Mouse (Mus musculus) right cerebral cortex, adult 18-20 months (tissue): Measurements from ENCODE around the gene Gm20388.

ENCODE experiments used
- DNase-seq: peaks from one replicate; pipeline ENCODE4 v3.0.0; 2022; ENCODE audit warnings: mixed read lengths

Gene Gm20388

DNA sequence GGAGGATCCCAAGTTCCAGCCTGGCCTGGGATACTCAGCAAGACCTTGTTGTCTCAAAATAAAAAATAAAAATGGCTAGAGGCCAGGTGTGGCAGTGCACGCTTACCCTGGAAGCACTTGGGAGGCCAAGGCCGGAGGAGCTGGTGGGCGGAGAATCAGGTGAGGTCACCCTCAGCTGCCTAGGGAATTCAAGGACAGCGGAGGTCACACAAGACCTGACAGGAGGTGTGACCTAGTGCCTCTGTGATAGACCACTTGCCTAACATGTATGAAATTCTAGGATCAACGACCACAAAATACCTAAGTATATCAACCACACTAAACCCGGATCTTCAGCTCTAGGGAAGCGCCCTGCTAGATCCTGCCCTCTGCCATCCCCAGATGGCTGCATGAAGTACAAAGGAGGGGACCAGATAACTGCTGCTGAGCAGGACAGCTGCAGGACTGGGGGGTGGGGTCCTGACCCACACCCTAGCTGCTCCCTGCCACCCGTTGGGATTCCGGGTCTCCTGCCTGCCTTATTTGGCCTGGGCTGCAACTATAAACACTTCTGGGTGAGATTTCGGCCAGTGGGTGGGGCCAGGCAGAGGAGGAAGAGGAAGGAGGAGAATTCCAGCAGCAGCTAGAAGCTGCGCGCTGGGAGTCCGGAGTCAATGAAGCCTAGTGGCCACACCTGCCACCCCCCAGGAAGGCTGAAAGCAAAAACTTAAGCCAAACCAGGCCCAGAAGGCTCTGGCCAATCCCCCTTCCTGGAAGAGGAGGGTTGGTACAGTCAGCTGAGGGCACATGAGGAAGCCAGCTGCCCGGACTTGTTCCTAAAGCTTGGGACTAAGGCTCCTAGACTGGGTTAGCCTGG, 2612.4 kb downstream of the Gm20388 start:
- no peak for DNase-seq

GRCm38 (mm10) chr8:122523652-122524360, 2613.2 kb downstream of the Gm20388 start:
- peak; percentile 14 for DNase-seq

GRCm38 (mm10) chr8:122524506-122524905, 2613.9 kb downstream of the Gm20388 start:
- DNase-seq: no peak

GRCm38 (mm10) chr8:122525004-122525403, 2614.4 kb downstream of the Gm20388 start:
- no peak for DNase-seq

GRCm38 (mm10) chr8:122526084-122526483, 2615.4 kb downstream of the Gm20388 start:
- DNase-seq: no peak

DNA sequence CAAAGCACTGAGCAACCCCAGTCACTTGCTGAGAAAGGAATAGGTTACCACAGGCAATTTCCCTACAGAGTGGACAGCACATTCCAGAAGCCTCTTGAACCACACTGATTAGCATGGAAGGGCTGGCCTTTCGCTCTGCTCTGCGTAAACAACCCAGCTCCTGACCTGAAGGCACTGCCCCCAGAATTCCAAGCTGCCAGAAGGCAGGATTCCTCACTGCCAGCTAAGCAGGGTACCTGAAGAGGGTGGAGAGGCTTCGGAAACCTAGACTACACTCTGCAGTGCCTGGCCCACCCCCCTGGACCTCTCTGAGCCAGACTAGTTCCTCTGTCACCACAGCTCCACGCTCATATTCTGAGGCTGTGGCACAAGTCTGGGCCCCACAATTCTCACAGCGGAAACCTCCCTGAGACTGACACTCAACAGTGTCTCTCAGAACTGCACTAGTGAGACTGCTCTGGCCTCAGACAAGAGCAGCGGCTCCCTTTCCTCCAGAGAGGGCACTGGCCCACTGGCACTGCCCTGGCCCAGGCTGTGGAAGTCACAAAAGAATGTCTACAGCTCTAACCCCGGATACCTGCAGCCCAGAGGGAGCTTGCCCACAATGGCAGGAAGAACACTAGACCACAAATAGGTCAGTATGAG, 2616.0 kb downstream of the Gm20388 start:
- no peak for DNase-seq

DNA sequence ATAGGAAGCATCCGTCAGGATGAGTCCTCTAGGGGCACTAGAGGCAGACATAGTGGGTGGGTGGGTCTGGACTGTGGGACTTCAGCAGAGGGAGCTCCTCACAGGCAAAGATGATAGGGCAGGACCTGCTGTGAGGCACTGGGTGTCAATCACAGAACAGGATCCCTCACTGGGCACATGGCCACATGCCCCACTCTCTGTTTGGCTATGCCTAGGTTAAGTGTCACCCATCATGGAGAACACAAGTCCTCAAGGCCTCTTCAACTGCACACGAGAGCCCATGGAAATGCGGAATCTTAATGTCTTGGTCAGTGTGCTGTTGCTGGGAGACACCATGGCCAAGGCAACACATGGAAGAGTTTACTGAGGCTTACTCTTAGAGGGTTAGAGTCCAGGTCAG, 2617.3 kb downstream of the Gm20388 start:
- DNase-seq: no peak

DNA sequence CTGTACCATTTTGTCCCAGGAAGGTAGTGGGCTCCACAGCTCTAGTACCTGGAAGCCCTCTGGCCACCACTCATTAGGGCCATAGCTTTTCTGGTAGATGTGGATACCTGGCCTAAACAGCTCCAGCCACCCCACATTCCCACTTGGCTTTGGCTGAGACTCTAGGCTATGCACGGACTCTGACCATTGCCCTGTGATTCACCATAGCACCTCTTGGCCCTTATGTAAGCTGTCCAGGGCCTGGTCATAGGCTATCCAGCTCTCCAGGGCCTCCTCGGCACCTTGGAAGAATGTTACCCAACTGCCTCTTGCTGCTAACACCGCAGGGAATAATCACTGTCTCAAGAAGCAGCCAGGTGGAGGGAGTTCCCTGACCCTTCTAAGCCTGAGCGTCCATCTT, 2618.5 kb downstream of the Gm20388 start:
- no peak for DNase-seq

- DNase-seq: no peak
These were observed 2620.7 kb downstream of the Gm20388 start for GRCm38 (mm10) chr8:122531312-122531711.

DNA sequence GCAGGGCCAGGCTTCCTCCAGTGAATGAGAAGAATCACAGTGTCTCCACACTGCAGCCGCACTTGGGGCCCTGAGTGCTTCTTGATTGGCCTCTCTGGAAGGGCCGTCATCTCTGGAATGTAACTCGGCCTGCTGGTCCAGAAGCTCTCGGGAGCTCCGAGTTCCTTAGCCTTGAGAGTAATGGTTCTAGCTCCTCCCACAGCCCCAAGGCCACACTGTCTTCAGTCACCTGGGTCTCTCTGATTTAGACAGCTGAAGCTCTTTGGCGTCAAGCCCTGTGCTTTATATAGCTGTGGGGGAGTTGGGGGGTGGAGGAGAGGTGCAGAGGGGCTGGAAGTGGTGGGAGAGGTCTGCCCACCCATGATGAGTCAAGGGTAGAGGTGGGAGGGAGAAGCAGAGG, 2626.4 kb downstream of the Gm20388 start:
- no peak for DNase-seq

GRCm38 (mm10) chr8:122537812-122538211, 2627.2 kb downstream of the Gm20388 start:
- DNase-seq: no peak

DNA sequence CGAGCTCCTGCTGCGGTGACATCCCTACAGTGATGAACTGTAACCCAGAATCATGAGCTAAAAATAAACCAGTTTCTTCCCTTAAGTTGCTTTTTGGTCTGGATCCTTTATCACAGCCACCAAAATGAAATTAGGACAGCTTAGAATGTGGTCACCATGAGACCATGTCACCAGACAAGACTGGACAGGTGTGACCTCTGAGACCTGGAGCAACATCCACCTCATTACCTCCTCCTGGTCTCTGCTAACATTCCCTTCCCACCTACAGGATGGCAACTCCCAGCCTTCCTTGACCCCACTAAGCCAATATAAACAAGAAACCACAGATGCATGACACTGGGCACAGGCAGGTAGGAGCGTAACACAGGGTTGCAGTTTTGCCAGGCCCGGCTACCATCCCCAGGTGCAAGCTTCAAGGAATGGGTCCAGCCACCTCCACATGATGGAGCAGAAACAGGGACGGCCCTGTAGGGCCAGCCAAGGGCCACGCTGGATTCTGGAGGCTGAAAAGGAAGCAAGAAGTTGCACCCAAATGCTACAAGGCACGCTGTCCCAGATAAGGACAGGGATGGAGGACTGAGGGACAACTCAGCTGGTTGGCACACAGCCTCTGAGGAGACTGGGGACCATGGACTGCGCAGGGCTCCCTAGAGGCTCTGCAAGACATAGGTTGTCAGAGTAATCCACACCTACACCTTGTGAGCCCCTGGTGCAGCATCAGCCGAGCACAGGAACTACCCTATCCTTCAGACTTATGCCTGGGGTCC, 2627.9 kb downstream of the Gm20388 start:
- no peak for DNase-seq

DNA sequence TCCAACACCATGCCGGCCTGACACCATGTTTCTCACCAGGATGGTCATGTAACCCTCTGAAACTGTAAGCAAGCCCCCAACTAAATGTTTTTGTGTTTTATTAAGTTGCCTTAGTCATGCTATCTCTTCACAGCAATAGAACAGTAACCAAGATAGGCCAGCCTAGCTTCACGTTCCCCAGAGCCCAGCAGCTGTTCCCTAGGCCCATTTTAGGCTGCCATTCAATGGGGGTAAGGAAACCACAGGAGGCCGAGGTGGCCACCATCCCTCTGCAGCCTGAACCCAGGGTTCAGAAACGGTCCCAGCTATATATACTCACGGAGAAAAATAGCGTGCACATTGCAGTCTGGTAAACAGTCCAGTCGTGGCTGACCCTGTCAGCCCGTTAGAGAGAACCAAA, 2633.5 kb downstream of the Gm20388 start:
- DNase-seq: no peak

GRCm38 (mm10) chr8:122546066-122546755, 2635.6 kb downstream of the Gm20388 start:
- no peak for DNase-seq

DNA sequence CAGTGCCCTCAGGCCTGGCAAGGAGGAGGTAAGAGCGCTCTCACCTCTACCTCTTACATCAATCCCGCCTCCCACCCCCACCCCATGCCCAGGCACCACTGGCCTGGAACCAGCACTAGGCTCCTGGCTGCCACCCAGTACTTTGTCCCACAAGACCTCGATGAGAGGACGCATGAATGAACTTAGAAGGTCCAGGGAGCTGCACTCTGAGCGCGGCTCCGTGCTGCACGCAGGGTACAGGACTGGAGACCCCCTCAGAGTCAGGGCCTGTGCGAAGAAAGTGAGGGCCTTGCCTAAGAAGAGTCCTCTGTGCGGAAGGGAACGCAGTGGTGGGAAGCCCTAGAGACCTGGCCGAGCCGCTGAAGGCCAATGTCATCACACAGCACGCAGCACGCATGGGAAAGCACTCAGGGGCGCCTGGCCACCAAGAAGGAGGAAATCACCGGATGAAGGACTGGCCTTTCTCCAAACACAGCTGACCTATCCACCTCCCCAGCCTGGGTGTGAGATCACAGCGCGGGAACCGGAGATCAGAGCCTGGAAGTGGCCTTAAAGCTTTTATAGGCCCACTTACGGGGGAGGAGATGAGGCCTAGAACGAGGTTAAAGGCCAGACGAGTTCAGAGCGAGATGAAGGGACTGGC, 2636.3 kb downstream of the Gm20388 start:
- no peak for DNase-seq

DNA sequence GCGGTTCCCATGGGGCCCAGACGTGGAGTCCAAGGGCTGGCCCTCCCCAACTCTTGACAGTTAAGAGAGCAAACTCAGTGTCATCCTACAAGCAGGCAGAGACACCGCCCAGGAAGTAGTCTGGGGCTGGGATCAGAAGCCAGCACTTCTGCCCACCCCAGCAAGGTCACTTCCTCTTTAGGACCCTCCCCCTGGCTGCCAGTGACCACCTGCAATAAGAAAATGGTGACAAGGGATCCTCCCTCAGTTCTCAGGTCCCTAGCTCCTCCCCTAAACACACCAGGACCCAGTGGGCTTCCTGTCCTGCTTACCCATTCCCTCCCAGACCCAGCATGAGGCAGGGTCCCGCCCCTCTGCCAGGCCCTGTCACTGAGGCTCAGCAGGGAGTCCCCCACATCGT, 2637.2 kb downstream of the Gm20388 start:
- DNase-seq: no peak

- no peak for DNase-seq
These were observed 2637.7 kb downstream of the Gm20388 start for GRCm38 (mm10) chr8:122548331-122548730.

DNA sequence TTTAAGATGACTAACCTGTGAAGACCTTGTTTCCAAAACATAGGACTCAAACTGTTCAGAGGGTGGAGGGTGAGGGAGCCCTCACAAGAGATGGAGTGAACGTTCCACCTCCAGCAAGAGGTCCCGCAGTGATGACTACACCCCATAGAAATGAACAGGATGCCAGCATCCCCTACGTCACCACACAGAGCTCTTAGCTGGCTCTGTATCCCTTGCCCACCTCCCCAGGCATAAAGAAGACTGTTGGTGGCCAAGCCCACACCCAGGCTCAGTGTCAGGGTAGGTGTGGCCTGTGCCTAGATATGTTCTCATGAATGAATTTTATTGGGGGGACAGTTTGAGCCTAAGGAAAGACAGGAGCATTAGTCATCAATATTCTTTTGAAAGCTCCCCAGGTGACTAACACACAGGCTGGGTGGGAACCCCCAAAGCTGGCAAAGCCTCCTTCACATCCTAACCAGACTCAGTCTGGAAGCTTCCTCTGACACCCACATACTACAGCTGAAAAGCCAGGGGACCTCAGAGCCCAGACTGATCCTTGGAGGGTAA, 2638.3 kb downstream of the Gm20388 start:
- DNase-seq: no peak

GRCm38 (mm10) chr8:122550234-122550994, 2639.8 kb downstream of the Gm20388 start:
- no peak for DNase-seq

GRCm38 (mm10) chr8:122550995-122551264, 2640.3 kb downstream of the Gm20388 start:
- DNase-seq: no peak
